Mouse (Mus musculus): ENCODE data around the gene Uts2r. TPM values are rescaled to one million over a fixed set of nuclear protein-coding genes. Genes with fewer than 3 reads are reported as not detected.

The Uts2r gene
- 0.17 and 0.19 TPM in 2 replicates for polyA plus RNA-seq (2012; rRNA removed)

DNA sequence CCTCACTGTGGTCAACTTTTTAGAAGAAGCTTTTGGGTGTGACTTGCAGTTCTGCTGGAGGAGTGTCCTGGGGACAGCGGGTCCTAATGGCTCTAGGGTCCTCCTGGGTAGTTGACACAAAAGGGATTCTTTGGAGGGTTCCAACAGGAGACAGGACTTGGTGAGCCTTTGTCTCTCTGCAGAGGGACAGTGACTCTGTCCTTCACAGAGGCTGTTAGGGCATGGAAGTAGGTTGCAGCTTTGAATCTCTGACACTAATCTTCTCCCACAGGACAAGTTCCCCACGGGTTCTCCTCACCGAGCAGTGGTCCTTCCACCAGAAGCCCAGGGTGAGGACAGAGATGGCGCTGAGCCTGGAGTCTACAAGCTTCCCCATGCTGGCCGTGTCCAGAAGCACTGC lies at the start of gene Uts2r:
TSS of gene Uts2r (plus strand) at position 301 of the 400 bp plus-strand sequence.
- no peak within 1 kb of the TSS for H3K4me3 ChIP-seq (ENCODE audit: insufficient read depth, low read length)
- no peak within 1 kb of the TSS for H3K27ac ChIP-seq (ENCODE audit: insufficient read depth, low read length)
- no peaks in the 10 kb centered on the region for H3K4me1 ChIP-seq (ENCODE audit: control insufficient read depth, insufficient read depth, low read length)
- TF ChIP-seq CTCF (IDR thresholded peaks at IDR 0.05; ENCODE audit: extremely low read depth, insufficient read depth, low read length) (no peak), POLR2A (IDR thresholded peaks at IDR 0.05; ENCODE audit: extremely low read depth, insufficient read depth, low read length) (no peak)

DNA sequence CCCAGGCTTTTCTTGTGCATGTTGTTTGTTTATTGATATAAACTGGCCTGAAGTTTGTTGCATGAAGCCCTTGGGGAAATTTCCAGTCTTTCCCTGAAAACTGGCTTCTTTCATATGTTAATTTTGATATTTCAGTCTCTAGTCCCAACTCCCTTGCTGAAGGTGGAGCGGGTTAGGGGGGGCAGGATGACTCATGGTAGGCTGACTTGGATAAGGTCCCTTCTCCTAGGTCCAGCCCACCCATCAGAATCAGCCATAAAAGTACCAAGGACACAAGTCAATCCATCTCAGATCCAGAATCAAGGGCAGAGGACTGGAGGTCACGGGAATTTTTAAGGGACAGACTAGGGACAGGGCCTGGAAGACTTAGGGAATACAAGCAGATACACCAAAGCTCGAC lies 49.0 kb upstream of the Uts2r start:
- Histone ChIP-seq H3K27ac (ENCODE audit: insufficient read depth, low read length) (no peak overlapping the region), H3K4me1 (ENCODE audit: control insufficient read depth, insufficient read depth, low read length) (no peaks in the 10 kb centered on the region; the same call in 1 of the 2 replicates), H3K4me3 (ENCODE audit: insufficient read depth, low read length) (no peak overlapping the region)
- TF ChIP-seq POLR2A (IDR thresholded peaks at IDR 0.05; ENCODE audit: extremely low read depth, insufficient read depth, low read length) (no peak), CTCF (IDR thresholded peaks at IDR 0.05; ENCODE audit: extremely low read depth, insufficient read depth, low read length) (no peak)

DNA sequence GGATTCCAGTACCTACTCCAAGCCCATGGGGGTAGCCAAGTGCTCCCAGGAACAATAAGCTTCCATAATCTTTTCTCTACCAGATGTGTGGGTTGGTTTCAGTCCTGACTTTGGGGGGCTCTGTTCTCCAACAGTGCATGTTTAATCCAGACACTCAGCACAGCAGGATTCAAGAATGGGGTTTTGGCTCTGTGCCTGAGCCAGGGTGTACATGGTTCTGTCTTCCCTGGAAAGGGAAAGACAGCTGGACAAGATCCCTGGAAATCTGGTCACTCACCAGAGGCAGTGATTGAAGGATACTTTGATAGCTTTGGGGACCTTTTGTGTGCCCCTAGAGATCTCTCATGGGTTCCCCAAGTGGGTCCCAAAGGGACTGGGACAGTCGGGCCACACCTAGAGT lies 48.5 kb upstream of the Uts2r start:
- TF ChIP-seq CTCF (IDR thresholded peaks at IDR 0.05; ENCODE audit: extremely low read depth, insufficient read depth, low read length) (no peak), POLR2A (IDR thresholded peaks at IDR 0.05; ENCODE audit: extremely low read depth, insufficient read depth, low read length) (no peak)
- H3K27ac ChIP-seq (ENCODE audit: insufficient read depth, low read length): no peak overlapping the region

GRCm38 (mm10) chr11:121112091-121112775 lies 47.8 kb upstream of the Uts2r start:
- Histone ChIP-seq H3K4me3 (ENCODE audit: insufficient read depth, low read length) (no peak overlapping the region), H3K27ac (ENCODE audit: insufficient read depth, low read length) (no peak overlapping the region), H3K4me1 (ENCODE audit: control insufficient read depth, insufficient read depth, low read length) (no peaks in the 10 kb centered on the region; the same call in 1 of the 2 replicates)
- TF ChIP-seq CTCF (IDR thresholded peaks at IDR 0.05; ENCODE audit: extremely low read depth, insufficient read depth, low read length): no peak
- TF ChIP-seq POLR2A (IDR thresholded peaks at IDR 0.05; ENCODE audit: extremely low read depth, insufficient read depth, low read length): no peak

More for the DNA sequence above, 48.5 kb upstream of the Uts2r start:
- Histone ChIP-seq H3K4me1 (ENCODE audit: control insufficient read depth, insufficient read depth, low read length) (no peaks in the 10 kb centered on the region; the same call in 1 of the 2 replicates), H3K4me3 (ENCODE audit: insufficient read depth, low read length) (no peak overlapping the region)

- Histone ChIP-seq H3K4me1 (ENCODE audit: control insufficient read depth, insufficient read depth, low read length) (no peaks in the 10 kb centered on the region), H3K4me3 (ENCODE audit: insufficient read depth, low read length) (no peak overlapping the region), H3K27ac (ENCODE audit: insufficient read depth, low read length) (no peak overlapping the region)
- TF ChIP-seq POLR2A (IDR thresholded peaks at IDR 0.05; ENCODE audit: extremely low read depth, insufficient read depth, low read length) (no peak), CTCF (IDR thresholded peaks at IDR 0.05; ENCODE audit: extremely low read depth, insufficient read depth, low read length) (no peak)
These were observed 42.0 kb upstream of the Uts2r start for GRCm38 (mm10) chr11:121118106-121118505.

GRCm38 (mm10) chr11:121118577-121118976 lies 41.5 kb upstream of the Uts2r start, which contains the start of gene Tex19.2:
Gene Tex19.2, minus strand, starts transcription at chr11:121118677.
- H3K4me3 ChIP-seq (ENCODE audit: insufficient read depth, low read length): no peak within 1 kb of the TSS
- H3K4me1 ChIP-seq (ENCODE audit: control insufficient read depth, insufficient read depth, low read length): no peaks in the 10 kb centered on the region
- TF ChIP-seq CTCF (IDR thresholded peaks at IDR 0.05; ENCODE audit: extremely low read depth, insufficient read depth, low read length) (no peak), POLR2A (IDR thresholded peaks at IDR 0.05; ENCODE audit: extremely low read depth, insufficient read depth, low read length) (no peak)
- H3K27ac ChIP-seq (ENCODE audit: insufficient read depth, low read length): no peak within 1 kb of the TSS

DNA sequence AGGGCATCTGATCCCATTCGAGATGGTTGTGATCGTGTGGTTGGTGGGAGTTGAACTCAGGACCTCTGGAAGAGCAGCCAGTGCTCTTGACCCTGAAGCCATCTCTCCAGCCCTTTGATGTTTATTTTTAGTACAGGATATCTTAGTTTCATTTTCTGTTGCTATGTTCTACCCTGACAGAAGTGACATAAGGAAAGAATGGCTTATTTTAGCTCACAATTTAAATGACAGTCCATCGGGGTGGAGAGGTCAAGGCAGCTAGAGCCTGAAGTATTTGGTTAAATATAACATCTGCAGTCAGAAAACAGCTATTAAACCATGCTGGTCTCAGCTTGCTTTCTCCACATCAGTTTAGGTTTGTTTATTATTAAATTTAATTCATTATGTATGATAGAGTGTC lies 38.9 kb upstream of the Uts2r start:
- Histone ChIP-seq H3K4me1 (ENCODE audit: control insufficient read depth, insufficient read depth, low read length) (no peaks in the 10 kb centered on the region), H3K27ac (ENCODE audit: insufficient read depth, low read length) (no peak overlapping the region), H3K4me3 (ENCODE audit: insufficient read depth, low read length) (no peak overlapping the region)
- TF ChIP-seq POLR2A (IDR thresholded peaks at IDR 0.05; ENCODE audit: extremely low read depth, insufficient read depth, low read length) (no peak), CTCF (IDR thresholded peaks at IDR 0.05; ENCODE audit: extremely low read depth, insufficient read depth, low read length) (no peak)

- Histone ChIP-seq H3K4me1 (ENCODE audit: control insufficient read depth, insufficient read depth, low read length) (no peaks in the 10 kb centered on the region), H3K4me3 (ENCODE audit: insufficient read depth, low read length) (no peak overlapping the region), H3K27ac (ENCODE audit: insufficient read depth, low read length) (no peak overlapping the region)
- TF ChIP-seq CTCF (IDR thresholded peaks at IDR 0.05; ENCODE audit: extremely low read depth, insufficient read depth, low read length): no peak
- TF ChIP-seq POLR2A (IDR thresholded peaks at IDR 0.05; ENCODE audit: extremely low read depth, insufficient read depth, low read length): no peak
These were observed 37.9 kb upstream of the Uts2r start for GRCm38 (mm10) chr11:121122024-121122670.

DNA sequence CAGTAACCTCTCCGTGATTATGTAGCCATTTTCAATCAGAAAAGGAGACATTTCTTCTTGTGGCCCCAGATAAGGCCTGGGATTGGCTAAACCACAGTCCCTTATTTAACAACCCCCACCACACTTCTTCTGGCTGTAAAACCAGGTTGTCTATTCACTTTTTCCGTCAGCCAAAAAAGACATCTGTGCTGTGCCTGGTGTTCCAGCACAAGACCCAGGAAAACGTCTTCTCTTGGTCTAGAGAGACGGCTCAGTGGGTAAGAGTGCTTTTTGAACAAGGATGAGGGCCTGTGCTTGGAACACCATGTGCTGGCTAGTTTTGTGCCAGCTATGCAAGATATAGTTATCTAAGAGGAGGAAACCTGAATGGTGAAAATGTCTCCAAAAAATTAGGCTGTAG lies 36.6 kb upstream of the Uts2r start:
- TF ChIP-seq CTCF (IDR thresholded peaks at IDR 0.05; ENCODE audit: extremely low read depth, insufficient read depth, low read length) (no peak), POLR2A (IDR thresholded peaks at IDR 0.05; ENCODE audit: extremely low read depth, insufficient read depth, low read length) (no peak)
- no peaks in the 10 kb centered on the region for H3K4me1 ChIP-seq (ENCODE audit: control insufficient read depth, insufficient read depth, low read length)
- no peak overlapping the region for H3K4me3 ChIP-seq (ENCODE audit: insufficient read depth, low read length)
- no peak overlapping the region for H3K27ac ChIP-seq (ENCODE audit: insufficient read depth, low read length)
